Mouse (Mus musculus) embryo, embryonic 10 days (tissue): Measurements from ENCODE around the gene Scmh1.

Source experiments
- DNase-seq: peaks from one replicate; pipeline ENCODE4 v3.0.0-alpha.2; 2015; ENCODE audit warnings: low spot score

Scmh1 gene

GRCm38 (mm10) chr4:120556592-120556991 lies 151.5 kb downstream of the Scmh1 start:
- DNase-seq: no peak

- no peak for DNase-seq
Observed at GRCm38 (mm10) chr4:120565726-120566125, 160.6 kb downstream of the Scmh1 start.

- no peak for DNase-seq
Observed at GRCm38 (mm10) chr4:120568005-120568404, 162.9 kb downstream of the Scmh1 start.

- no peak for DNase-seq
Observed at GRCm38 (mm10) chr4:120569025-120569424, 163.9 kb downstream of the Scmh1 start.

GRCm38 (mm10) chr4:120569486-120570437 lies 164.7 kb downstream of the Scmh1 start, which contains the start of gene Ctps:
Ctps (minus strand) TSS chr4:120570276.
- DNase-seq: peak; percentile 95

- DNase-seq: peak; percentile 75
Observed at GRCm38 (mm10) chr4:120570438-120571069, 165.5 kb downstream of the Scmh1 start.

- DNase-seq: no peak
Observed at GRCm38 (mm10) chr4:120571070-120571464, 166.0 kb downstream of the Scmh1 start.

GRCm38 (mm10) chr4:120571691-120572090 lies 166.6 kb downstream of the Scmh1 start:
- DNase-seq: no peak
